ENCODE assay signal across 8 mouse cellular contexts in genomic region chr17:80127331-80128251, GRCm38 (mm10). TPM values are rescaled to one million over a fixed set of nuclear protein-coding genes. Genes with fewer than 3 reads are reported as not detected.
DNase-seq lines count a peak whose midpoint lies in the region; ATAC-seq lines count a peak whose summit lies in the region.

Gene Galm (plus strand): TSS chr17:80127471.

- no peaks in the 10 kb centered on the region for H3K27me3 ChIP-seq in forebrain, embryonic 12.5 days
- H3K27me3 ChIP-seq in liver, embryonic 16.5 days (ENCODE audit: control insufficient read depth, insufficient read depth, low read depth, low read length), result no peaks in the 10 kb centered on the region
- H3K27me3 ChIP-seq in neural tube, embryonic 12.5 days (replicated peaks), result no peaks in the 10 kb centered on the region

- H3K4me3 ChIP-seq in forebrain, embryonic 12.5 days (replicated peaks), result peak within 1 kb of the TSS; percentile 50
- peak within 1 kb of the TSS; percentile 62 for H3K4me3 ChIP-seq in liver, embryonic 16.5 days (ENCODE audit: low read depth, low read length)
- H3K4me3 ChIP-seq in neural tube, embryonic 12.5 days, result peak within 1 kb of the TSS; percentile 44

- peaks cover 18% of the 10 kb centered on the region for H3K4me1 ChIP-seq in forebrain, embryonic 12.5 days
- no peaks in the 10 kb centered on the region for H3K4me1 ChIP-seq in liver, embryonic 16.5 days (ENCODE audit: control insufficient read depth, low read depth, low read length)
- H3K4me1 ChIP-seq in neural tube, embryonic 12.5 days, result 0 out of 2 replicates have a peak, but pooled peaks cover 13% of the 10 kb centered on the region

- no peaks in the 10 kb centered on the region for H3K9me3 ChIP-seq in forebrain, embryonic 12.5 days
- no peaks in the 10 kb centered on the region for H3K9me3 ChIP-seq in liver, embryonic 16.5 days (replicated peaks; ENCODE audit: control insufficient read depth, low read length)
- H3K9me3 ChIP-seq in neural tube, embryonic 12.5 days, result no peaks in the 10 kb centered on the region

- H3K4me2 ChIP-seq in forebrain, embryonic 12.5 days, result peak within 1 kb of the TSS; percentile 72
- H3K4me2 ChIP-seq in liver, embryonic 16.5 days (ENCODE audit: low read depth, low read length), result peak within 1 kb of the TSS; percentile 67
- peak within 1 kb of the TSS; percentile 71 for H3K4me2 ChIP-seq in neural tube, embryonic 12.5 days (replicated peaks)

- H3K27ac ChIP-seq in forebrain, embryonic 12.5 days, result no peak within 1 kb of the TSS
- H3K27ac ChIP-seq in liver, embryonic 16.5 days (ENCODE audit: low read length), result peak within 1 kb of the TSS; percentile 85
- H3K27ac ChIP-seq in neural tube, embryonic 12.5 days, result no peak within 1 kb of the TSS

- DNase-seq in ES-CJ7 (ENCODE audit: low read depth, low spot score), result peak; percentile 67
- peak; percentile 82 to 85 for DNase-seq in heart, postnatal 10 days
- DNase-seq in kidney, postnatal 25 days, result peak; percentile 81 to 87
- DNase-seq in thymus, adult 18-20 months, result peak; percentile 21 to 51

- ATAC-seq in cerebellum, adult (ENCODE audit: insufficient number of reproducible peaks, low FRiP score, low TSS enrichment), result peak; percentile 85
- peak; percentile 84 for ATAC-seq in forebrain, embryonic 12.5 days (ENCODE audit: low FRiP score)
- ATAC-seq in liver, embryonic 16.5 days (ENCODE audit: low read depth), result peak; percentile 62
- ATAC-seq in neural tube, embryonic 12.5 days (ENCODE audit: low FRiP score, low read depth), result peak; percentile 66

- H3K9ac ChIP-seq in forebrain, embryonic 12.5 days, result peak within 1 kb of the TSS; percentile 65
- peak within 1 kb of the TSS; percentile 56 for H3K9ac ChIP-seq in liver, embryonic 16.5 days (ENCODE audit: low read depth, low read length)
- H3K9ac ChIP-seq in neural tube, embryonic 12.5 days, result peak within 1 kb of the TSS; percentile 53; the same call in 1 of the 2 replicates

- no peaks in the 10 kb centered on the region for H3K36me3 ChIP-seq in forebrain, embryonic 12.5 days (replicated peaks)
- no peaks in the 10 kb centered on the region for H3K36me3 ChIP-seq in liver, embryonic 16.5 days (ENCODE audit: control insufficient read depth, insufficient read depth)
- no peaks in the 10 kb centered on the region for H3K36me3 ChIP-seq in neural tube, embryonic 12.5 days

- 5% methylated on average over 30 of the region's 30 CpGs for WGBS in forebrain, embryonic 12.5 days
- 7% methylated on average over 30 of the region's 30 CpGs for WGBS in liver, embryonic 16.5 days (ENCODE audit: insufficient replicate concordance)
- WGBS in neural tube, embryonic 12.5 days, result 10% methylated on average over 30 of the region's 30 CpGs

- intact Hi-C loops in heart, postnatal 10 days (cut with DNase I), result loop anchor here (5.0 kb wide), 1 partner anchor 65 kb away; the partner anchor contains the start of gene Hnrnpll

RNA-seq across cellular contexts. Expression of gene Galm, which starts in this region (rescaled TPM):
- 9.6 and 12.3 TPM in 2 replicates for polyA plus RNA-seq in forebrain, embryonic 12.5 days (2016; fragmentation: Nextera tagmentation; extraction: Ambion mirVana)
- total RNA-seq in heart, postnatal 10 days (2021), result 1 to 10 TPM; 8.0 to 9.2 TPM
- 40.1 and 42.9 TPM in 2 replicates for polyA plus RNA-seq in liver, embryonic 16.5 days (2015; fragmentation: Nextera tagmentation; extraction: Ambion mirVana)
- 5.0 and 5.2 TPM in 2 replicates for polyA plus RNA-seq in neural tube, embryonic 12.5 days (2016; fragmentation: Nextera tagmentation; extraction: Ambion mirVana)
